ENCODE assay signal across 14 mouse cellular contexts in genomic region chr17:90060872-90061271, GRCm38 (mm10).
DNase-seq lines count a peak whose midpoint lies in the region; ATAC-seq lines count a peak whose summit lies in the region.
"Had no signal": no experiment of that assay in that cellular context is flagged by ENCODE, and none has a peak within 500 bp of the region (broad histone marks: within the 10 kb centered on the region; RNA-seq: fewer than 3 reads in every experiment).

No protein-coding gene starts in this region.

- H3K9me3 ChIP-seq in forebrain, embryonic 13.5 days (replicated peaks), result no peaks in the 10 kb centered on the region
- H3K9me3 ChIP-seq in hindbrain, embryonic 13.5 days, result no peaks in the 10 kb centered on the region
- H3K9me3 ChIP-seq in neural tube, embryonic 14.5 days (ENCODE audit: control insufficient read depth, low read length), result no peaks in the 10 kb centered on the region
- H3K9me3 ChIP-seq: limb, embryonic 12.5 days had no signal

- H3K9ac ChIP-seq in forebrain, embryonic 13.5 days, result no peak overlapping the region
- H3K9ac ChIP-seq in hindbrain, embryonic 13.5 days, result no peak overlapping the region
- H3K9ac ChIP-seq in neural tube, embryonic 14.5 days (replicated peaks; ENCODE audit: low read depth, low read length), result no peak overlapping the region
- H3K9ac ChIP-seq: limb, embryonic 12.5 days; liver, postnatal 0 days had no signal

- H3K27me3 ChIP-seq in forebrain, embryonic 13.5 days, result no peaks in the 10 kb centered on the region
- no peaks in the 10 kb centered on the region for H3K27me3 ChIP-seq in hindbrain, embryonic 13.5 days
- H3K27me3 ChIP-seq in neural tube, embryonic 14.5 days (ENCODE audit: control insufficient read depth, insufficient read depth, low read length), result no peaks in the 10 kb centered on the region
- H3K27me3 ChIP-seq: CH12.LX; limb, embryonic 12.5 days had no signal

- peak; percentile 73 for DNase-seq in left cerebral cortex, postnatal 4 days
- DNase-seq in left cerebral cortex, adult 18-20 months (ENCODE audit: low spot score in 2 of 2), result no peak
- DNase-seq in heart, postnatal 36 days, result no peak
- DNase-seq in heart, postnatal 25 days (ENCODE audit: low spot score), result no peak
- DNase-seq: gastrocnemius, postnatal 10 days; liver, postnatal 0 days had no signal

- intact Hi-C loops in left cerebral cortex, postnatal 4 days (cut with DNase I), result no loop called here
- intact Hi-C loops in heart, postnatal 36 days (cut with DNase I), result no loop called here
- intact Hi-C loops in heart, postnatal 25 days (cut with DNase I), result no loop called here

- H3K27ac ChIP-seq in forebrain, embryonic 13.5 days, result 0 out of 2 replicates have a peak overlapping the region, but pooled peaks have one; percentile 1
- no peak overlapping the region for H3K27ac ChIP-seq in hindbrain, embryonic 13.5 days
- no peak overlapping the region for H3K27ac ChIP-seq in neural tube, embryonic 14.5 days (ENCODE audit: low read depth, low read length)
- H3K27ac ChIP-seq: kidney, postnatal 0 days; limb, embryonic 12.5 days; stomach, postnatal 0 days had no signal

- peak; percentile 90 for ATAC-seq in forebrain, embryonic 13.5 days
- peak; percentile 67 for ATAC-seq in hindbrain, embryonic 13.5 days (ENCODE audit: low FRiP score)
- peak; percentile 73 for ATAC-seq in neural tube, embryonic 14.5 days (ENCODE audit: low read depth)
- ATAC-seq: liver, postnatal 0 days had no signal

- H3K4me3 ChIP-seq in forebrain, embryonic 13.5 days, result no peak overlapping the region
- H3K4me3 ChIP-seq in hindbrain, embryonic 13.5 days, result no peak overlapping the region
- H3K4me3 ChIP-seq in neural tube, embryonic 14.5 days (ENCODE audit: low read depth, low read length), result no peak overlapping the region
- H3K4me3 ChIP-seq: limb, embryonic 12.5 days had no signal

- H3K36me3 ChIP-seq in forebrain, embryonic 13.5 days (ENCODE audit: poor library complexity, severe bottlenecking), result no peaks in the 10 kb centered on the region
- no peaks in the 10 kb centered on the region for H3K36me3 ChIP-seq in hindbrain, embryonic 13.5 days
- no peaks in the 10 kb centered on the region for H3K36me3 ChIP-seq in neural tube, embryonic 14.5 days (ENCODE audit: control insufficient read depth, insufficient read depth, low read length)
- H3K36me3 ChIP-seq: limb, embryonic 12.5 days had no signal

- H3K4me1 ChIP-seq in forebrain, embryonic 13.5 days, result 0 out of 2 replicates have a peak, but pooled peaks cover 7% of the 10 kb centered on the region
- peaks cover 21% of the 10 kb centered on the region for H3K4me1 ChIP-seq in hindbrain, embryonic 13.5 days (replicated peaks)
- H3K4me1 ChIP-seq in neural tube, embryonic 14.5 days (ENCODE audit: control insufficient read depth, insufficient read depth, low read length), result peaks cover 20% of the 10 kb centered on the region

- WGBS in forebrain, embryonic 13.5 days, result 32% methylated on average over 5 of the region's 5 CpGs
- 38% methylated on average over 5 of the region's 5 CpGs for WGBS in hindbrain, embryonic 13.5 days
- 29% methylated on average over 5 of the region's 5 CpGs for WGBS in neural tube, embryonic 14.5 days

- no peak overlapping the region for H3K4me2 ChIP-seq in forebrain, embryonic 13.5 days
- no peak overlapping the region for H3K4me2 ChIP-seq in hindbrain, embryonic 13.5 days
- H3K4me2 ChIP-seq in neural tube, embryonic 14.5 days (ENCODE audit: low read depth, low read length), result no peak overlapping the region
- H3K4me2 ChIP-seq: heart, embryonic 11.5 days; limb, embryonic 12.5 days had no signal
